Mouse (Mus musculus): ENCODE data around the gene Polr3b.
A peak's percentile ranks its signal among the peaks of the same experiment; 100 is the strongest.

Polr3b gene

GRCm38 (mm10) chr10:84760118-84761111 lies 138.3 kb downstream of the Polr3b start:
- peak; percentile 79 for DNase-seq (ENCODE audit: extremely low spot score)

GRCm38 (mm10) chr10:84768766-84769165 lies 146.7 kb downstream of the Polr3b start:
- DNase-seq (ENCODE audit: extremely low spot score), result no peak

DNA sequence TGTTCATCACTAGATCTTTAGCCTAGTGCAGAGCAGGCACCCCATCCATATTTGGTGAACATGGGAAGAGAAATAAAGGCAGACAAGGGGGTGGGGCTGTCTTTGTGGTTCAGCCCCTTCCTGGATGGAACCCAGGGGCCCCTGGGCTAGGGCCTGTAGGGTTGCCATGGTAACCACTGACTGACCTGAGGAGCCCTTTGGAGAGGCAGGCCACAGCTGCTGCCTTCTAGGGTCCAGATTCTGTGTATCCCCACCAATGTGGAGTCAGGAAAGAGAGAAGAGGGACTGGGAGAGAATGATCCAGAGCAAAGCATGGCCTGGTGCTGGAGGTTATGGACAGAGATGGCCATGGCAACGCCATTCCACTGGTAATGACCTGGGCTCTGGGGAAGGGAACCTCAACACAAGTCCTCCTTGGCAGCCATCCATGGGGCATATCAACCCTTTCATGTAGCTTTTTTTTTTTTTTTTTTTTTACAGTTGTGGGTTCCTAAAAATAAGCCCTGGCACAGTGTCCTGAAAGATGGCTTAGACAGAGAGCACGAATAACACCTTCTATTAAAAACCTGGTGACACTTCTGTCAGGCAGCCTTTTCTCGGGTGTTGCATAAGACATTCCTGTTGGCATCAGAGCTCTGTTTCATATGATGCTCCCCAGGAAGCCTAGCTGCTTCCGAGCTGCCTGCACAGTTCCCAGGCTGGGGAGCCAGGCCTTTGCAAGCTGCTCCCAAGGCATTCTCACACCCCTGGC lies 150.5 kb downstream of the Polr3b start:
- no peak for DNase-seq (ENCODE audit: extremely low spot score)

GRCm38 (mm10) chr10:84773889-84774288 lies 151.8 kb downstream of the Polr3b start:
- no peak for DNase-seq (ENCODE audit: extremely low spot score)

DNA sequence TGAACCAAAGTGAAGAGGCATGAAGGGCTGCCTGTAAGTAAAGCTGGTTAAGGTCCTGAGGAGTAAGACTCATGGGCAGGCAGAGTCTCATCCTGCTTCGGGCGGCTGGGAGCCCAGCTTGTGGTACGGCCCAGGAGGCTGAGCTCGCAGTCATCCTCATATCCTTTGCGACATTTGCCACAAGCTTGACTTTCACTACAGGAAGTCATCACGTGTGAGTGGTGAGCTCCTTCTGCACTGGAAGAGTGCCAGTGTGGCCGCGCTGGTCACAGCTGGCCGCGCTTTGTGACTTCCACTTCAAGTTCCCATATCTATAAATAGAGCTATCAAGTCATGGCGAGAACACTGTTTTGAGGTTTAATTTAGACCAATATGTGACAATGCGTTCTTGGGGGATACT lies 152.5 kb downstream of the Polr3b start:
- no peak for DNase-seq (ENCODE audit: extremely low spot score)
